Mouse (Mus musculus) thymus, postnatal 25 days (tissue): ENCODE results near the gene Vmn1r188.
"Not testable (repeated sequence)": the region's sequence is repeated elsewhere in the genome, so short reads cannot be mapped to it uniquely, and the experiment has no call there.

Experiments
- DNase-seq: peaks from one replicate; pipeline ENCODE4 v3.0.0; 2022

Gene Vmn1r188

DNA sequence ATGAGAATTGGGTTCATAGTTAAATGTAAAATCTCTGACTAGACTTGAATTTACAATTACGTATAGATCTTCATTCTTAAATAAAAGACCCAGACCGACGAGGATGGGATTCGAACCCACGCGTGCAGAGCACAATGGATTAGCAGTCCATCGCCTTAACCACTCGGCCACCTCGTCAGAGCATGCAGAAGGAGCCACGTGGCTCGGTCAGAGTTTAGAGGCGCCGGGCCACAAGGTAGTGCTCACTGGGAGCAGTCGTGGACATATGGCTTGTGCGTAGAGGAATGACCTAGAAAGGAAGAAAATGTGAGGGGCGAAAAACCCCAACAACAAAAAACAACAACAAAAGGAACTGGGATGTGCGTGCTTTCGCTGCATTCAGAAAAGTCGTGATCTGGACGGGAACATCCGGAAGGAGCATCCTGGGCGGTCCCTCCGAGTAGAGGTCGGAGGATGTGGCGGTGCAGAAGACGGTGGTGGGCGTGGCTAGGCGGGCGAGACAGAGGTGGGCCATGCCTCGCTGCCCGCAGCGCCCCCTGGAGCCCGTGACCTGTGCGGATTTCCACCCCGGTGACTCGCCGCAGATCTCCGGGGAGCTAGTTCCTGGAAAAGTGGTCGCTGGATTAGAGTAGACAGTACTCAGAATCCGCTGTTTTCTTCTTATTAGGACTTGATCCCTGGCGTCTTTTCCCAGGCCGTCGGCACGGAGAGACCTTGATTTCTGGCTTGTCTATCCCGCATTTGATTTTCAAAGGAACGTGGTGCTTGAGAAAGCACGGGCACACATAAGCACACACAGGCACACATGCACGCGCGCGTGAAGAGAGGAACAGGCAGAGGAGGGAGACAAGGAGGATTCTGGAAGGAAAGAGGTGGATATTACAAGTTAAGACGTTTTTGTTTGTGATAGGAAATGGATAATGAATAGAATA is 33.4 kb upstream of the Vmn1r188 start:
- DNase-seq = peak; percentile 95

DNA sequence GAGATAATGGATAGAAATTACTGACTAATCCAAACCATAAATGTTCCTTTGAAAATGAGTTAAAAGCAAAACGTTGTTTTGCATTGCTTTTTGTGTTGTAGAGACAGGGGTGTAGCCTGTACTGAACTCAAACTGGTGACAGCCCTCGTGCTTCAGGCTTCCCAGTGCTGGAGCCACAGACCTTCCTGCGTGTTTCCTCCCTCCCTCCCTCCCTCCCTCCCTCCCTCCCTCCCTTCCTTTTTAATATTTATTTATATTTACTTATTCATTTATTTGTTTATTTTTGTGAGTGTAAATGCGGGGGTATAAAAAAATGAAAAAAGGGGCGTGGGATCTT is 32.7 kb upstream of the Vmn1r188 start:
- DNase-seq = no peak

DNA sequence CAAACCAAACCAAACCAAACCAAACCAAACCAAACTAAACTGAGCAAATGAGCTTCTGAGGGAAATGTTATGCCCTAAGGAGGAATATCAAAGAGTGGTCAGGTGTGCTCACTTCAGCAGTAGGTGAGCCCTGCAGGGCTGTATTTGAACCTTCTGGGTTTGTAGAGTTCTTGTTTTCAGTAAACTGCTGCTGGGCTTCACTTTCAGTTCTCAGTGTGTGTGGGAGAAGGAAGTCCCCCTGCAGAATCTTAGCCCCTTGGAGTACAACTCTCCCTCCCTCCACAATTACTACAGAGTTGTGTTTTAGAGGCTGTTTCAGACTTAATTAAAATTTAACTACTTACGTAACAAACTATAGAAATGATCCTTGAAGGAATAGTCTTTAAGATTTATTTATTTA is 30.5 kb upstream of the Vmn1r188 start:
- DNase-seq = no peak

DNA sequence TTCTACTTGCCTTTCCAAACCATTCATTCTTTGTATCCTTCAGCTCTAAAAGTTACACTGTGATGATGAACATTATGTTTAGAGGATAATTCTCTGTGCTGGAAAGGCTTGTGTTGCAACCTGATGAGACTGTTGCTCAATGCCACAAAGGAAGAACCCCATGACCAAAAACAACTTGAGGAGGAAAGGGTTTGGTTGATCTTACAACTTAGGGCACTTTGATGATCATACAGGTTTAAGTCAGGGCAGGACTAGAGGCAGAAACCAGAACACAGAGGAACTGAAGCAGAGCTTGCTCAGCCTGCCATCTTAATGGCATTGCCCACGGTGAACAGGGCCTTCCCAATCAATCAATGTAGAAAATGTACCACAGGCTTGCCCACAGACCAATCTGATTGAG is 22.8 kb upstream of the Vmn1r188 start:
- DNase-seq = no peak

DNA sequence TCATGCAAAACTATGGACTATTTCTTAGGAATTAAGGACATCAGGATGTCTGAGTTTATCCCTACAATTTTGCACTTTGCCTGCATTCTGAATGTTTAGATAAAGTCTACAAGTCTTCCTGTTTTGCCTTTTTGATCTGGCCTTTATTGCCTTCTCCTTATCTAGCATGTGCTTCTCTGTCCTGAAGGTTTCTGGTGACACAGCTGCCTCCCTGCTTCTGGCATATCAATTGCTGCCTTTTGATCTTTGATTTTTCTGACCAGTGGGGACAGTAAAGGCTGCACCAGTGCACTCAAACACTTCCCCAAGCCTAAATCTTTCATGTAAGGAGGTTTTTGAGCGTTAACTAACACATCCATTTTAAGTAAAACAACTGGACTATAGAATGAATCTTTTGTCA is 20.8 kb upstream of the Vmn1r188 start:
- DNase-seq = no peak

DNA sequence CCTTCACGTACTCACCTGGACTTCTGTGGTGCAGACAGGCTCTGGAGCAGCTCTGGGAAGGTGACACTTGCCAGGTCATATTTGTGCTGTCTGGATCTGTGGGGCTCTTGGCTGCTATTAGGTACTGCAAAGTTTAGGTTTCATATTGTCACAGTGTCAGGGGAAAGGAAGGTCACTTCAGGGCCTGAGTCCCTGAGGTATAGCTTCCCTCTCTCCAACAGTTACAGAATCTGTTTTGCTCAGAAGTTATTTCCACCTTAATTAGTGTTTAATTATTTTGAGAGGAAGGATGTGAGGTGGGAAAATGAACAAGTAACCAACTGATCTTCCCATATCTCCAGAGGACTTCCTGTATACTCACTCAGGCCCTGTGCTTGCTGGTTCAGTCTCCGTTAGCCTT is 21.5 kb downstream of the Vmn1r188 start, which contains the start of gene Vmn1r189:
Gene Vmn1r189, minus strand, starts transcription at position 101 of the 400 bp plus-strand sequence.
- DNase-seq = not testable (repeated sequence)

DNA sequence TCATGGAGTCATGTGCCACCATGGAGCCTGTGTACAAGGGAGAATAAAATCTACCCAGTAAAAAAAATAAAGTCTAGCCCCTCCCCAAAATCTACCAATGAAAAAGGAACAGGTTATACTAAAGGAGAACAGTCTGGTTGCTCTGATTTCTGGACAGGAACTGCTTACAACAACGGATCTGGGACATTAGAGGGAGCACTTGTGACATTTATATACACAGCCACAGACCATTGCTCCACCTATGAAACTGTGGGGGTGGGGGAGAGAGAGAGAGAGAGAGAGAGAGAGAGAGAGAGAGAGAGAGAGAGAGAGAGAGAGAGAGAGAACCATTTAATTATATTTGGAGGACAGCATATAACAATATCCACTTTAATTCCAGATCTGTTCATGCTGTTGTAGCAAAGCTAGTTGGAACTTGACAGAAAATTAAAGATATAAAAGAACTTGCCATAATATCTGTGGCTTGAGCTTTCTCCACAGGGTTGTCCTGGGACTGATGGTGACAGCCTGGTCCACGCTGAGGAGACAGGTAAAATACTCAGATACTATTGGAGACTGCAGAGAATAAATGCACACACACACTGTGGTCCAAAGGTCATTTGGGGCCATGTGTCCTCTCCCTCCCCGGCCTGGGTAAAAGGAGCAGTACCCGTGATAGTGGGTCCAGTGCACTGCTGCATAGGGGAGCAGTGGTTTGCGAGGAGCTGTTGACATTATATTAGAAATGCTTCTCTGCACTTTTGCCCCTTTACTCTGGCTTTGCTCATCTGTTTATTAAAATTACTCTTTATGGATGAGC is 52.5 kb downstream of the Vmn1r188 start:
- DNase-seq = not testable (repeated sequence)
